Mouse (Mus musculus): ENCODE data around the gene Gm28308. TPM values are rescaled to one million over a fixed set of nuclear protein-coding genes. Genes with fewer than 3 reads are reported as not detected.
A peak's percentile ranks its signal among the peaks of the same experiment; 100 is the strongest.

Gm28308 gene
- polyA plus RNA-seq, 1 experiment = not detected

- no peak for TF ChIP-seq GATA1 (IDR thresholded peaks at IDR 0.05; ENCODE audit: low read length)
- TF ChIP-seq TAL1 (IDR thresholded peaks at IDR 0.05; ENCODE audit: low read length) = no peak
- Histone ChIP-seq H3K27me3 (ENCODE audit: control insufficient read depth) (peaks cover 99% of the 10 kb centered on the region), H3K9me3 (ENCODE audit: control insufficient read depth, low read length) (no peaks in the 10 kb centered on the region), H3K4me3 (replicated peaks) (no peak overlapping the region), H3K36me3 (ENCODE audit: control insufficient read depth) (no peaks in the 10 kb centered on the region), H3K4me1 (ENCODE audit: control insufficient read depth) (no peaks in the 10 kb centered on the region)
Observed at GRCm38 (mm10) chr6:52200073-52200750, 12.9 kb downstream of the Gm28308 start.

- H3K27me3 ChIP-seq (ENCODE audit: control insufficient read depth) = peaks cover 99% of the 10 kb centered on the region
- H3K4me3 ChIP-seq (replicated peaks) = no peak overlapping the region
- no peaks in the 10 kb centered on the region for H3K9me3 ChIP-seq (ENCODE audit: control insufficient read depth, low read length)
- TF ChIP-seq GATA1 (IDR thresholded peaks at IDR 0.05; ENCODE audit: low read length) = no peak
- TF ChIP-seq TAL1 (IDR thresholded peaks at IDR 0.05; ENCODE audit: low read length) = no peak
- H3K36me3 ChIP-seq (ENCODE audit: control insufficient read depth) = no peaks in the 10 kb centered on the region
- no peaks in the 10 kb centered on the region for H3K4me1 ChIP-seq (ENCODE audit: control insufficient read depth)
Observed at GRCm38 (mm10) chr6:52197271-52197670, 15.9 kb downstream of the Gm28308 start.

- no peak for TF ChIP-seq TAL1 (IDR thresholded peaks at IDR 0.05; ENCODE audit: low read length)
- no peak for TF ChIP-seq GATA1 (IDR thresholded peaks at IDR 0.05; ENCODE audit: low read length)
- H3K4me1 ChIP-seq (ENCODE audit: control insufficient read depth) = peaks cover 3% of the 10 kb centered on the region
- H3K36me3 ChIP-seq (ENCODE audit: control insufficient read depth) = no peaks in the 10 kb centered on the region
- peaks cover 99% of the 10 kb centered on the region for H3K27me3 ChIP-seq (ENCODE audit: control insufficient read depth)
- no peak overlapping the region for H3K4me3 ChIP-seq (replicated peaks)
- H3K9me3 ChIP-seq (ENCODE audit: control insufficient read depth, low read length) = peaks cover 3% of the 10 kb centered on the region; the same call in 1 of the 2 replicates
Observed at GRCm38 (mm10) chr6:52196811-52197210, 16.3 kb downstream of the Gm28308 start.

DNA sequence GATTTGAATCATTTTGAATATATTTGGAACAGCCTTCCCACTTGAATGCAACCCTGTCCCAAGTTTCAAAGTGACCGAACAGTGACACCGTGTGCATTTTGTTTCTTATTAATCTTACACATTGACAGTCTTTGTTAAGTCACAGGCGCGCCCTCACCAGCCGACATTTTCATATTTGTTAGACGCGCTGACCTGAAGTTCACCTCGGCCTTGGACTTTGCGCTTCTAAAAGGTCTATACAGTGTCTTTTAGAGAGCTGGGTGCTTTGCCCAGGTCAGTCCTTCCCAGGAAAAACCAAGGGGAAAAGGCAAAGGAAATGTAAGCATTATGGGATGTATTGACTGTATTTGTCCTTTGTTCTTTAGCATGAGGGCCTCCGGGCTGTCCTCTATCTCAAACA, 18.4 kb downstream of the Gm28308 start:
- TF ChIP-seq TAL1 (IDR thresholded peaks at IDR 0.05; ENCODE audit: low read length) = no peak
- TF ChIP-seq GATA1 (IDR thresholded peaks at IDR 0.05; ENCODE audit: low read length) = no peak
- H3K36me3 ChIP-seq (ENCODE audit: control insufficient read depth) = no peaks in the 10 kb centered on the region
- H3K27me3 ChIP-seq (ENCODE audit: control insufficient read depth) = peaks cover 98% of the 10 kb centered on the region
- H3K9me3 ChIP-seq (ENCODE audit: control insufficient read depth, low read length) = peaks cover 3% of the 10 kb centered on the region; the same call in 1 of the 2 replicates
- H3K4me1 ChIP-seq (ENCODE audit: control insufficient read depth) = peaks cover 4% of the 10 kb centered on the region
- no peak overlapping the region for H3K4me3 ChIP-seq (replicated peaks)

- no peak for TF ChIP-seq TAL1 (IDR thresholded peaks at IDR 0.05; ENCODE audit: low read length)
- TF ChIP-seq GATA1 (IDR thresholded peaks at IDR 0.05; ENCODE audit: low read length) = no peak
Observed at GRCm38 (mm10) chr6:52191860-52192550, 21.1 kb downstream of the Gm28308 start.

GRCm38 (mm10) chr6:52190906-52191810, 22.0 kb downstream of the Gm28308 start, which contains the start of gene Hoxa4:
Gene Hoxa4 (minus strand): TSS chr6:52191753.
- H3K4me1 ChIP-seq (ENCODE audit: control insufficient read depth) = peaks cover 4% of the 10 kb centered on the region
- peaks cover 99% of the 10 kb centered on the region for H3K27me3 ChIP-seq (ENCODE audit: control insufficient read depth)
- TF ChIP-seq TAL1 (IDR thresholded peaks at IDR 0.05; ENCODE audit: low read length) (no peak), GATA1 (IDR thresholded peaks at IDR 0.05; ENCODE audit: low read length) (no peak)
- no peaks in the 10 kb centered on the region for H3K36me3 ChIP-seq (ENCODE audit: control insufficient read depth)
- peak within 1 kb of the TSS; percentile 50 for H3K4me3 ChIP-seq (replicated peaks)
- H3K9me3 ChIP-seq (ENCODE audit: control insufficient read depth, low read length) = peaks cover 3% of the 10 kb centered on the region; the same call in 1 of the 2 replicates

More at GRCm38 (mm10) chr6:52191860-52192550, 21.1 kb downstream of the Gm28308 start:
- Histone ChIP-seq H3K4me1 (ENCODE audit: control insufficient read depth) (peaks cover 4% of the 10 kb centered on the region), H3K27me3 (ENCODE audit: control insufficient read depth) (peaks cover 99% of the 10 kb centered on the region), H3K36me3 (ENCODE audit: control insufficient read depth) (no peaks in the 10 kb centered on the region), H3K9me3 (ENCODE audit: control insufficient read depth, low read length) (peaks cover 3% of the 10 kb centered on the region; the same call in 1 of the 2 replicates), H3K4me3 (replicated peaks) (peak overlapping the region; percentile 50)

GRCm38 (mm10) chr6:52190410-52190809, 22.7 kb downstream of the Gm28308 start:
- H3K9me3 ChIP-seq (ENCODE audit: control insufficient read depth, low read length) = peaks cover 3% of the 10 kb centered on the region; the same call in 1 of the 2 replicates
- no peak overlapping the region for H3K4me3 ChIP-seq (replicated peaks)
- H3K36me3 ChIP-seq (ENCODE audit: control insufficient read depth) = no peaks in the 10 kb centered on the region
- TF ChIP-seq GATA1 (IDR thresholded peaks at IDR 0.05; ENCODE audit: low read length) = no peak
- TF ChIP-seq TAL1 (IDR thresholded peaks at IDR 0.05; ENCODE audit: low read length) = no peak
- peaks cover 99% of the 10 kb centered on the region for H3K27me3 ChIP-seq (ENCODE audit: control insufficient read depth)
- H3K4me1 ChIP-seq (ENCODE audit: control insufficient read depth) = peaks cover 4% of the 10 kb centered on the region

- no peaks in the 10 kb centered on the region for H3K36me3 ChIP-seq (ENCODE audit: control insufficient read depth)
- peaks cover 3% of the 10 kb centered on the region; the same call in 1 of the 2 replicates for H3K9me3 ChIP-seq (ENCODE audit: control insufficient read depth, low read length)
- TF ChIP-seq TAL1 (IDR thresholded peaks at IDR 0.05; ENCODE audit: low read length) (no peak), GATA1 (IDR thresholded peaks at IDR 0.05; ENCODE audit: low read length) (no peak)
- no peak overlapping the region for H3K4me3 ChIP-seq (replicated peaks)
- peaks cover 99% of the 10 kb centered on the region for H3K27me3 ChIP-seq (ENCODE audit: control insufficient read depth)
- peaks cover 4% of the 10 kb centered on the region for H3K4me1 ChIP-seq (ENCODE audit: control insufficient read depth)
Observed at GRCm38 (mm10) chr6:52189909-52190308, 23.2 kb downstream of the Gm28308 start.
